8 mouse cellular contexts compared by ENCODE assay signal in genomic region chr4:114346068-114346747, GRCm38 (mm10).
DNase-seq lines count a peak whose midpoint lies in the region; ATAC-seq and TF ChIP-seq lines count a peak whose summit lies in the region.
"Had no signal": no experiment of that assay in that cellular context is flagged by ENCODE, and none has a peak within 500 bp of the region (broad histone marks: within the 10 kb centered on the region; RNA-seq: fewer than 3 reads in every experiment).

No protein-coding gene starts in this region.

- no peaks in the 10 kb centered on the region for H3K27me3 ChIP-seq in liver, adult 2 months (ENCODE audit: control insufficient read depth, insufficient read depth, low read length)
- no peaks in the 10 kb centered on the region for H3K27me3 ChIP-seq in liver, embryonic 11.5 days (replicated peaks; ENCODE audit: control insufficient read depth, insufficient read depth, low read length)
- peaks cover 33% of the 10 kb centered on the region; the same call in 1 of the 2 replicates for H3K27me3 ChIP-seq in limb, embryonic 10.5 days (ENCODE audit: low read depth, poor library complexity, severe bottlenecking)
- no peaks in the 10 kb centered on the region for H3K27me3 ChIP-seq in stomach, embryonic 15.5 days (replicated peaks)
- H3K27me3 ChIP-seq: lung, embryonic 15.5 days had no signal

- TF ChIP-seq POLR2A in liver, adult 2 months (IDR thresholded peaks at IDR 0.05; ENCODE audit: extremely low read depth, insufficient read depth, low read length): no peak

- peaks cover 7% of the 10 kb centered on the region for H3K4me1 ChIP-seq in liver, adult 2 months (ENCODE audit: control insufficient read depth, insufficient read depth, low read length)
- H3K4me1 ChIP-seq in liver, embryonic 11.5 days (replicated peaks; ENCODE audit: control insufficient read depth, insufficient read depth, low read length): no peaks in the 10 kb centered on the region
- H3K4me1 ChIP-seq in limb, embryonic 10.5 days: peaks cover 11% of the 10 kb centered on the region
- H3K4me1 ChIP-seq in stomach, embryonic 15.5 days: no peaks in the 10 kb centered on the region
- H3K4me1 ChIP-seq: lung, embryonic 15.5 days had no signal

- TF ChIP-seq CTCF in liver, adult 2 months (IDR thresholded peaks at IDR 0.05; ENCODE audit: low read depth, low read length): peak; percentile 4; the same call in 1 of the 2 replicates

- H3K4me2 ChIP-seq in liver, embryonic 11.5 days: no peak overlapping the region
- H3K4me2 ChIP-seq in stomach, embryonic 15.5 days: no peak overlapping the region
- H3K4me2 ChIP-seq: lung, embryonic 15.5 days had no signal

- no peak overlapping the region for H3K4me3 ChIP-seq in liver, adult 2 months (ENCODE audit: insufficient read depth, low read depth, low read length)
- H3K4me3 ChIP-seq in liver, embryonic 11.5 days (ENCODE audit: low read depth, low read length): no peak overlapping the region
- H3K4me3 ChIP-seq in limb, embryonic 10.5 days: no peak overlapping the region
- no peak overlapping the region for H3K4me3 ChIP-seq in stomach, embryonic 15.5 days (replicated peaks)
- H3K4me3 ChIP-seq: lung, embryonic 15.5 days had no signal

- no peak for ATAC-seq in liver, embryonic 11.5 days (replicated peaks; ENCODE audit: low FRiP score)
- ATAC-seq in stomach, embryonic 15.5 days (ENCODE audit: insufficient read depth, low FRiP score, low read depth): peak; percentile 18; the same call in 1 of the 2 replicates

- peak; percentile 80 for DNase-seq in liver, adult 2 months (ENCODE audit: extremely low read depth, low read depth, low spot score)
- DNase-seq in liver, embryonic 11.5 days (ENCODE audit: low spot score): no peak
- DNase-seq in adipocyte (ENCODE audit: low spot score): peak; percentile 77
- peak; percentile 75 to 78 for DNase-seq in cerebellum, postnatal 10 days
- DNase-seq in induced T-regulatory cell, adult 2 months (ENCODE audit: low read depth): peak; percentile 21
- peak; percentile 59 for DNase-seq in limb, embryonic 10.5 days (ENCODE audit: low spot score)

- no peaks in the 10 kb centered on the region for H3K9me3 ChIP-seq in liver, embryonic 11.5 days (ENCODE audit: control insufficient read depth, low read length)
- H3K9me3 ChIP-seq in limb, embryonic 10.5 days (replicated peaks): no peaks in the 10 kb centered on the region
- H3K9me3 ChIP-seq in stomach, embryonic 15.5 days: no peaks in the 10 kb centered on the region
- H3K9me3 ChIP-seq: lung, embryonic 15.5 days had no signal

- no peak overlapping the region for H3K9ac ChIP-seq in liver, adult 2 months (ENCODE audit: low read depth, low read length)
- no peak overlapping the region for H3K9ac ChIP-seq in liver, embryonic 11.5 days (ENCODE audit: low read depth, low read length)
- H3K9ac ChIP-seq in stomach, embryonic 15.5 days: no peak overlapping the region
- H3K9ac ChIP-seq: lung, embryonic 15.5 days had no signal

- H3K27ac ChIP-seq in liver, adult 2 months (replicated peaks; ENCODE audit: insufficient read depth, low read depth, low read length): no peak overlapping the region
- no peak overlapping the region for H3K27ac ChIP-seq in liver, embryonic 11.5 days (ENCODE audit: low read depth, low read length)
- no peak overlapping the region for H3K27ac ChIP-seq in limb, embryonic 10.5 days
- H3K27ac ChIP-seq in stomach, embryonic 15.5 days: no peak overlapping the region
- H3K27ac ChIP-seq: lung, embryonic 15.5 days had no signal

- no peaks in the 10 kb centered on the region for H3K79me2 ChIP-seq in liver, adult 2 months (ENCODE audit: control insufficient read depth, insufficient read depth, low read length)

- WGBS in liver, adult 2 months: 6% methylated on average over 2 of the region's 2 CpGs
- WGBS in liver, embryonic 11.5 days: 0% methylated on average over 2 of the region's 2 CpGs
- WGBS in limb, embryonic 10.5 days: 2% methylated on average over 2 of the region's 2 CpGs
- WGBS in stomach, embryonic 15.5 days: 0% methylated on average over 2 of the region's 2 CpGs

- no peaks in the 10 kb centered on the region for H3K36me3 ChIP-seq in liver, adult 2 months (ENCODE audit: control insufficient read depth, insufficient read depth, low read length)
- no peaks in the 10 kb centered on the region for H3K36me3 ChIP-seq in liver, embryonic 11.5 days (ENCODE audit: control insufficient read depth, insufficient read depth, low read length)
- no peaks in the 10 kb centered on the region for H3K36me3 ChIP-seq in limb, embryonic 10.5 days
- H3K36me3 ChIP-seq in stomach, embryonic 15.5 days: no peaks in the 10 kb centered on the region
- H3K36me3 ChIP-seq: lung, embryonic 15.5 days had no signal
